Mouse (Mus musculus) olfactory bulb, adult 2 months (tissue): ENCODE measurements around the gene Dlg3. TPM values are rescaled to one million over a fixed set of nuclear protein-coding genes. Genes with fewer than 3 reads are reported as not detected.

Source experiments
- H3K27ac ChIP-seq: fragments of 200-500 bp; 2 replicates; pipeline ENCODE4 v1.5.1; 2012; ENCODE audit warnings: low read depth, low read length; ENCODE audit not compliant: insufficient read depth
- H3K4me1 ChIP-seq: fragments of 200-500 bp; 2 replicates; pipeline ENCODE4 v1.6.1; 2012; ENCODE audit warnings: low read length; ENCODE audit not compliant: control insufficient read depth, insufficient read depth
- H3K4me3 ChIP-seq: fragments of 200-500 bp; 2 replicates; pipeline ENCODE4 v1.5.1; 2012; ENCODE audit warnings: mild to moderate bottlenecking, low read depth, low read length, moderate library complexity; ENCODE audit not compliant: insufficient read depth
- CTCF ChIP-seq: fragments of 200-500 bp; IDR thresholded peaks from 2 replicates; pipeline ENCODE4 v1.5.1; 2012; ENCODE audit warnings: low read depth, mild to moderate bottlenecking, low read length, moderate library complexity; ENCODE audit not compliant: insufficient read depth
- POLR2A ChIP-seq: fragments of 200-500 bp; IDR thresholded peaks from 2 replicates; pipeline ENCODE4 v1.6.1; 2012; ENCODE audit warnings: mild to moderate bottlenecking, low read depth, low read length, moderate library complexity; ENCODE audit not compliant: insufficient read depth
- WGBS: fragments of 180-500 bp; shearing (Covaris S2); methylation state at CpG from one replicate; pipeline ENCODE4 v1.1.7; 2018; 5-methylcytosine and 5-hydroxymethylcytosine counted together
- polyA plus RNA-seq: library from polyadenylated mRNA; stranded (reverse); fragments of >200 nt; gene quantifications from 2 replicates; pipeline ENCODE4 v1.2.4, GENCODE M21; 2012; ENCODE audit warnings: low replicate concordance; ENCODE audit not compliant: missing spikeins, insufficient read depth, insufficient read length

The Dlg3 gene
- polyA plus RNA-seq: 98.9 TPM in 1 of 2 replicates, not detected in the other

DNA sequence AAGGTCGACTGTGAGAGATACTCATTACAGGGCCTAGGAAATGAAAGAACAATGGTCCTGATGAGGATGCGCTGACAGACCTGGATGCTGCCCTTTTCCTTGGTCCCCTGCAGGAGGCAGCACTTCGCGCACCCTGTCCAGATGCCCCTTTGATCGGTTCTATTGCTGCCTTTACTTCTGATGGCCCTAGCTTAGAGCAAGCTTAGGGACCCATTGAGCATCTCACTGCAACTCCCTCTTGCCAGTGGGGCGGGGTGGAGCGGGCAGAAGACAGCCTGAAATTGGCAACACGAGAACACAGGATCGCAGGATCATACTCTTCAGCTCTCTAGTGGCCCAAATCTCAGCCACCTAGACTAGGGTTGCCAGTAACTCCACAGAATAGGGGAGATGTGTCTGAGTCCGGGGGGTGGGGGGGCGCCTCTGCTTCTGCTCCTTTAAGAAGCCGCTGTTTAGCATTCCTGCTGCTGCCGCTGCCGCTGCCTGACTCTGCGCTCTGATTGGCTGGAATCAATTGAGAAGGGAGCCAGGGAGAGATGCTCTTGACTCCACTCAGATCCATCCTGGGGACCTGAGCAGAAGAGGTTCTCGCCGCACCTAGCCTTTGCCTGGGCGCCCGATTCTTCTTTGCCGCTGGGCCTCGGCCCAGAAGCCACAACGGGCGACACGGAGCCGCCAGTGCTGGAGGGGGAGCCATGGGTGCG, at the start of gene Dlg3:
Dlg3 (plus strand) TSS at position 542 of the 704 bp plus-strand sequence.
- WGBS: 20% methylated on average over 24 of the region's 26 CpGs
- Histone ChIP-seq H3K27ac (peak within 1 kb of the TSS; percentile 88), H3K4me3 (peak within 1 kb of the TSS; percentile 88), H3K4me1 (peaks cover 9% of the 10 kb centered on the region; the same call in 1 of the 2 replicates)
- TF ChIP-seq POLR2A (peak; percentile 42; the same call in 1 of the 2 replicates), CTCF (no peak)

DNA sequence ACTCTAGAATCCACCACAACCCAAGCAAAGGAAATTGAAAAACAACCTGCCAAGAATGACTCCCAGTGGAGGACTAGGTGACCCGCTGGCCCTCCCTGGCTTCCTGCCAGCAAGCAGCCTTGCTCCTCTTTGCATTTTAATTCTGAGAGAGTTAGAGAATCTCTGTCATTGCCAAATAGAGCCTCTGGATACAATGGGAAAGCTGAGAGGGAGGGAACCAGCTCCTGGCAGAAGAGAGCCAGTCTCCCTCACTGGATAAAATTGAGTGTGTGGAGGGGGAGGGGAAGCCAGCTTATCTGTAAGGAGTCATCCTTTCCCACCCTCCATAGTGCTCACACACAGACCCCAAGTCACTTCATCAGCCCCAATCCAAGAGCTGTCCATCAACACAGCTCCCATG, 38.6 kb upstream of the Dlg3 start:
- 50% methylated on average over 1 of the region's 1 CpGs for WGBS
- H3K27ac ChIP-seq: no peak overlapping the region
- TF ChIP-seq POLR2A (no peak), CTCF (no peak)
- H3K4me3 ChIP-seq: no peak overlapping the region
- H3K4me1 ChIP-seq: peaks cover 15% of the 10 kb centered on the region

DNA sequence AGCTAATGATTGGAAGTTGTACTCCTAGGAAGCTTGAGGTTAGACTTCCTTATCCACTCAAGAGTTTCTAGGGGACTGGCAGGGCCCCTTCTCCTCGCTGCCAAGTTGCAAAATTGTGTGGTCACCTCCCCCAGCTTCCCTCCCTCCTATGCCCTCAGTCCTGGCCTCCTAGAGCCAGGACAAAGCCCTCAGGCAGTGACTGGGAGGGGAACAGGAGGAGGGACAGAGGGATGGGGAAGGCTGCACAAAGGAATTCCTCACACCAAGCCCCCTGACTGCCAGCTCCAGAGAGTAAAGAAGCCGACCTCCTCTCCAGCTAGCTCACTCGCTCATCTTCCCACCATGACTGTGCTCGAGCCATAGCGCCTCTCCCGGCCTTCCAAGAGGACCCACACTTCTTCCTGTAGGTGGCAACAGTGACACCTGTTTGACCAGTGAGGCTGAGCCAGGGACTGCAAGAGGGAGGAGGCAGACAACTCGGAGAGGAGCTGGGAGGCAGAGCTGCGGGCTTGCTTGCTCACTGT, 37.8 kb upstream of the Dlg3 start, which contains the start of gene Gdpd2:
Gdpd2 (plus strand) TSS at position 209 of the 524 bp plus-strand sequence.
- no peak within 1 kb of the TSS for H3K27ac ChIP-seq
- 21% methylated on average over 8 of the region's 8 CpGs for WGBS
- peaks cover 15% of the 10 kb centered on the region for H3K4me1 ChIP-seq
- H3K4me3 ChIP-seq: 0 out of 2 replicates have a peak within 1 kb of the TSS, but pooled peaks have one; percentile 0
- no peak for TF ChIP-seq CTCF
- TF ChIP-seq POLR2A: no peak

DNA sequence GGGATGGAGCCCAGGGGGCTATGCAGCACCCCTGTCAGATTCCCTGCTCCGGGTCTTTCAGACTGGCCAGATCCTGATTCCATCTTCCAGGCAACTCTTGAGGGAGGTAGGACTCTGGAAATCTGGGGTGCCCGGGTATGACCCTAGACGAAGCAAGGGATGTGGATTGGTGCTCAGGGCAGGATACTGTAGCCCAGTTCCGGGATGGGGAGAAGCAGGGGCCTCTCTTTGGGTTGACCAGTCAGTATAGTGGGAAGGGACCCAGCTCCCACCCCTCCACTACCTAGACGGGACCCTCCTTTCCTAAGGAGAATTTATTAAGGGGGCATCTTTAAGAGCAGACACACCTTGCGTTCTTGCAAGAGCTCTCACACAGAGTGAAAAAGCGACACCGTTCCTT, 37.3 kb upstream of the Dlg3 start:
- 37% methylated on average over 8 of the region's 8 CpGs for WGBS
- H3K27ac ChIP-seq: no peak overlapping the region

DNA sequence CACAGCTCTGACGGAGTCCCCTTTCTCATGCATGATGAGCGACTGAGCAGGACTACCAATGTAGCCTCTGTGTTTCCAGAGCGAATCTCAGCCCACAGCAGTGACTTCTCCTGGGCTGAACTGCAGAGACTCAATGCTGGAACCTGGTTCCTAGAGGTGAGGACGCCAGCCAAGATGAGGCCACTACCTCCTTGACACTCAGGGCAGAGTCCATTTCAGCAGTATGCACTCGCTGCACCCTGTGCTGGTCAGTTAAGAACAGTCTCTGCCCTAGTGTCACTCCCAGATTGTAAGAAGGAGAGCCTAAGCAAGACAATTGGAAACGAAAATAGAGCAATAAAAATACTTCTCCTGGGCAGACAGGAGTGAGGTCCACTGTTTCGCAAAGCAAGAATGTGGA, 33.2 kb upstream of the Dlg3 start:
- Histone ChIP-seq H3K4me1 (peaks cover 11% of the 10 kb centered on the region), H3K27ac (no peak overlapping the region), H3K4me3 (no peak overlapping the region)
- TF ChIP-seq CTCF: no peak
- TF ChIP-seq POLR2A: no peak
- 87% methylated on average over 7 of the region's 7 CpGs for WGBS

More for the DNA sequence above, 37.3 kb upstream of the Dlg3 start:
- no peak for TF ChIP-seq CTCF
- no peak for TF ChIP-seq POLR2A
- peaks cover 15% of the 10 kb centered on the region for H3K4me1 ChIP-seq
- 0 out of 2 replicates have a peak overlapping the region, but pooled peaks have one; percentile 0 for H3K4me3 ChIP-seq

DNA sequence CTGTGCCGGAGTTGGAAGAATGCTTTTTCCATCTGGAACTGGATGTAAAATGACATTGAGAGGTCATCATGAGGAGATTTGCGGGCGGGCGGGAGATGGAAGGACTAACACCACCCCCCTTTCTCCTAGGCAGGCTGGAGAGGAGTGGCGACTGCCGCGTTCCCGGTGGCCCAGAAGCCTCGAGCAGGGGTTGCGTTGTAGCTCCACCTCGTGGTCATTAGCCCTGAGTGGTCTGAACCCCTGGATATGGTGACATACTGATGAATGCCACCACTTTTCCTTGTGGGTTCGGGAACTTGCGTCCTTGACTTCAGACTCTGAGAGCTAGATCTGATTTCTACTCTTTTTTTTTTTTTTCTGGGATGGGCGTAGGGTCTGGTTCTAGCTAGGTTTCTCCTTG, 28.6 kb upstream of the Dlg3 start:
- Histone ChIP-seq H3K4me3 (peak overlapping the region; percentile 58), H3K4me1 (peaks cover 10% of the 10 kb centered on the region), H3K27ac (peak overlapping the region; percentile 89)
- TF ChIP-seq POLR2A: no peak
- TF ChIP-seq CTCF: no peak
- WGBS: 20% methylated on average over 14 of the region's 14 CpGs

DNA sequence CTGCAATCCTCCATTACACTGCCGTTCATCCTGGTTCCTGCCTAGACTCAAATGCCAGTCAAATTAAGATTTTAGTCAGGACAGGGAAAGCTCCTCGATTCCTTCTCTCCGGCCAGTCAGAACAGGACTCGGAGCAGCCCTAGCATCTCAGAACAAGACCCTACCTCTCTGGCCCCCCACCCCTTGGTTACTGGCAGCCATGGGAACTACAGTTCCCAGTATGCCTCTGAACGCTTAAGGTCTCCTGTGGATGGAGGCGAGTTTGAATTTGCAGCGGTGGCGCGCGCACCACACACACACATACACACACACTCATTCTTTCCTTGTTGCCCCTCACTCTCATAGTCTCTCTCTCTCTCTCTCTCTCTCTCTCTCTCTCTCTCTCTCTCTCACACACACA, 28.1 kb upstream of the Dlg3 start:
- WGBS: 18% methylated on average over 10 of the region's 10 CpGs

DNA sequence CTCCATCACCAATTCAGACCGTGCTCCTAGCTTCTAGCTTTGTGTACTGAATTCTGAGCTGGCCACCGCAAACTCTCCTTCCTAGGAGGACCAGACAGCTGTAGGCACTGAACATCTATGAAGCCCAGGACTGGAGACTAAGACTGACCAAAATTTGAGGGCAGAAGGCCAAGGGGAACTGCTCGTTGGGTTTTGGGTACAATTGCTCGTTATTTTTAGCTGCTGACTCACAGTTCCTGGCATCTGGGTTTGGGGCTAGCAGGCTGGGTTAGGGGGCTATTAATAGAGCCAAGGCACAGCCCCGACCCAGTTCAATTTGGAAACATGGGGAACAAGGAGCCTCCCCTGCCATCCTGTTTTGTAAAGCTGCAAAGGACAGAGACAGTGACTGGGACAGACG, 26.7 kb upstream of the Dlg3 start:
- WGBS: 26% methylated on average over 6 of the region's 6 CpGs
- Histone ChIP-seq H3K27ac (peak overlapping the region; percentile 92), H3K4me3 (0 out of 2 replicates have a peak overlapping the region, but pooled peaks have one; percentile 2)

More for the DNA sequence above, 28.1 kb upstream of the Dlg3 start:
- Histone ChIP-seq H3K27ac (peak overlapping the region; percentile 89), H3K4me1 (peaks cover 10% of the 10 kb centered on the region), H3K4me3 (peak overlapping the region; percentile 58)
- no peak for TF ChIP-seq CTCF
- TF ChIP-seq POLR2A: no peak

DNA sequence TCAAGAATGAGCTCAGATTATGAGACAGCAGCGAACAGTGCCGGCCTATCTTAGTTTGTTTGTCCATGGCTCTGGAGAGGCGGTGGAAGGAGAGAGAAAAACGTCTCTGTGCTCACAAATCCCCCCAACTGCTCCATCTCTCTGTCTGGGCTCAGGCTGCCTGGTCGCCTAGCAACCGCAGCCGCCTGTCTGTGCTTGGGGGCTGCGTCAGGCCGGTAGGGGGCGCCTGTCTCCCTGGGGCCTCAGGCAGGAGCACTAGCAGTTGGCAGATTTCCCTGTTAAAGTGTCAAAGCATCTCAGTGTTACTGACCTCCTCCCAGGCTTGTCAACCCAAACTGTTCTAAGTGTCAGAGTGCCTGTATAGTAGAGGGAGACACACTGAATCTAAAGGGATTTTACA, 25.6 kb upstream of the Dlg3 start:
- Histone ChIP-seq H3K27ac (peak overlapping the region; percentile 92), H3K4me1 (peaks cover 10% of the 10 kb centered on the region), H3K4me3 (no peak overlapping the region)
- TF ChIP-seq CTCF: peak; percentile 50; the same call in 1 of the 2 replicates
- no peak for TF ChIP-seq POLR2A
- WGBS: 9% methylated on average over 10 of the region's 10 CpGs

More for the DNA sequence above, 26.7 kb upstream of the Dlg3 start:
- TF ChIP-seq CTCF (no peak), POLR2A (no peak)
- peaks cover 10% of the 10 kb centered on the region for H3K4me1 ChIP-seq
